Mouse (Mus musculus): ENCODE results near the gene Slfn1.

- TF ChIP-seq CTCF (conservative IDR thresholded peaks at IDR 0.05; ENCODE audit: low read length) = no peak
- no peak for TF ChIP-seq NANOG (IDR thresholded peaks at IDR 0.05; ENCODE audit: borderline replicate concordance, low read length)
Measured at GRCm38 (mm10) chr11:83084761-83085160, 31.9 kb upstream of the Slfn1 start.

Data from E14TG2a.4 (cell line).